Mouse (Mus musculus): ENCODE measurements around the gene Krtap3-3.

DNA sequence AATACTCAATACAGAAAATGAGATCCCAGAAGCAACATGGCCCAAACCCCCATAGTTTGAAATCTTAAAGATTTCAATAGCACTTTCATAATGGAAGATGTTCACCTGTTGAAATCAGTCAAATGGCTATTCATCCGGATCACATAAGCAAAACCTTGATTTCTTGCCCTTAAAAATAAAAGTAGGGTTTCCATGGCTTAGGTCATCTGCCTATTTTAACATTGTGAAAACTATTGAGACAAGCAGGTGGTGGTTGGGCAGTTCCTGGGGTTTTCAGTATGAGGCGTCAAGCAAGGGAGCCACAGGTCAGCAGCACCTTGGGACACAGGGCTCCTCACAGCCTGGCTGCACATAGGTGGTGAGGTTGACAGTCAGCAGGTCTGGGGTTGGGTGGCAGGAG is 5.5 kb upstream of the Krtap3-3 start:
- TF ChIP-seq CTCF (IDR thresholded peaks at IDR 0.05; ENCODE audit: low read depth) (no peak), EP300 (optimal IDR thresholded peaks at IDR 0.05) (no peak)

Measured in stomach, postnatal 0 days (tissue).